In the genomic region with DNA sequence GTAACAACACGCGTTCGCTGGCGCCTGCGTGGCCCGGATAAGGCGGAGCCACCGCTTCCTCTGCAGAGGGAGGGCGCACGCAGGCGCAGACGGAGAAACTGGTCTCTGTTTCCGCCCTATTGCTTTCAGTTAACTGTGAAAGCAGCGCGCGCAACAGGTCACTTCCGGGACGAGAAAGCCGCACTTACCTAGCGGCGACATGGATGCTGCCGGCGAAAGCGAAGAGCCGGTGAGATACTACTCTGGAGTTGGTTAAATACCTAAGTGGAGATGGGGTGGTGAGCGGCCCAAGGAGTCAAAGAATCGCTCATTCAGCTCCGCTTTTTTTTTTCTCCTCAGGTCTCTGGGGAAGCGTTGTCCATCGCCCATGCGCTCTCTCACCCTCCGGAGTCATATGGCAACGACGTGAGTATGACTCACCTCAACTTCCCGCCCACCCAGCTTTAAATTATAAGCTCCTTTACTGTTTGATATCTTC, we compare ENCODE assay signal across 8 mouse cellular contexts. TPM values are rescaled to one million over a fixed set of nuclear protein-coding genes. Genes with fewer than 3 reads are reported as not detected.
DNase-seq lines count a peak whose midpoint lies in the region; ATAC-seq and TF ChIP-seq lines count a peak whose summit lies in the region.

Gene Pbdc1 (plus strand): TSS at position 142 of the 478 bp plus-strand sequence.

- ATAC-seq in CD4-positive, CD25-positive, alpha-beta regulatory T cell, adult 4 months, result peak; percentile 97
- ATAC-seq in heart, embryonic 14.5 days (ENCODE audit: insufficient number of reproducible peaks, insufficient read depth, low FRiP score, low read depth), result peak; percentile 83
- peak; percentile 97 for ATAC-seq in liver, embryonic 11.5 days (replicated peaks; ENCODE audit: low FRiP score)

- H3K36me3 ChIP-seq in heart, embryonic 14.5 days (ENCODE audit: control insufficient read depth, insufficient read depth, low read length), result peaks cover 26% of the 10 kb centered on the region
- H3K36me3 ChIP-seq in liver, embryonic 11.5 days (ENCODE audit: control insufficient read depth, insufficient read depth, low read length), result no peaks in the 10 kb centered on the region
- peaks cover 17% of the 10 kb centered on the region for H3K36me3 ChIP-seq in myocyte (ENCODE audit: control insufficient read depth, insufficient read depth)

- peak within 1 kb of the TSS; percentile 79 for H3K4me2 ChIP-seq in heart, embryonic 14.5 days (ENCODE audit: low read length)
- peak within 1 kb of the TSS; percentile 64 for H3K4me2 ChIP-seq in liver, embryonic 11.5 days
- peak within 1 kb of the TSS; percentile 81 for H3K4me2 ChIP-seq in myocyte (ENCODE audit: low read depth)

- H3K9ac ChIP-seq in heart, embryonic 14.5 days (ENCODE audit: low read length), result peak within 1 kb of the TSS; percentile 72
- peak within 1 kb of the TSS; percentile 68 for H3K9ac ChIP-seq in liver, embryonic 11.5 days (ENCODE audit: low read depth, low read length)

- 1% methylated on average over 35 of the region's 35 CpGs for WGBS in heart, embryonic 14.5 days
- WGBS in liver, embryonic 11.5 days, result 2% methylated on average over 35 of the region's 35 CpGs

- DNase-seq in c-Kit-negative CD71-positive TER-119-positive erythroid progenitor cells, embryonic 14.5 days (ENCODE audit: low read depth, low spot score), result peak; percentile 84
- peak; percentile 63 for DNase-seq in fibroblast of lung, adult 2 months (ENCODE audit: low read depth)
- DNase-seq in kidney, postnatal 10 days, result peak; percentile 93
- DNase-seq in liver, embryonic 11.5 days (ENCODE audit: low spot score), result peak; percentile 81
- peak; percentile 85 to 94 for DNase-seq in spleen, postnatal 4 days (ENCODE audit: low spot score in 2 of 2)

- H3ac ChIP-seq in myocyte (ENCODE audit: control insufficient read depth, insufficient read length), result no peak within 1 kb of the TSS

- H3K9me3 ChIP-seq in heart, embryonic 14.5 days (ENCODE audit: control insufficient read depth, low read length), result no peaks in the 10 kb centered on the region
- H3K9me3 ChIP-seq in liver, embryonic 11.5 days (ENCODE audit: control insufficient read depth, low read length), result no peaks in the 10 kb centered on the region

- peak; percentile 51 for TF ChIP-seq POLR2A in myocyte (IDR thresholded peaks at IDR 0.05; ENCODE audit: insufficient read length, low read depth)

- peaks cover 7% of the 10 kb centered on the region for H3K79me2 ChIP-seq in myocyte (ENCODE audit: control insufficient read depth, insufficient read depth)

- H3K27me3 ChIP-seq in heart, embryonic 14.5 days (ENCODE audit: control insufficient read depth, insufficient read depth, low read length), result no peaks in the 10 kb centered on the region
- H3K27me3 ChIP-seq in liver, embryonic 11.5 days (replicated peaks; ENCODE audit: control insufficient read depth, insufficient read depth, low read length), result no peaks in the 10 kb centered on the region
- no peaks in the 10 kb centered on the region for H3K27me3 ChIP-seq in myocyte (ENCODE audit: control insufficient read depth, insufficient read depth, insufficient read length)

- no peaks in the 10 kb centered on the region for H3K4me1 ChIP-seq in heart, embryonic 14.5 days (ENCODE audit: control insufficient read depth in 2 of 2, insufficient read depth in 2 of 2, low read length in 2 of 2)
- no peaks in the 10 kb centered on the region; the same call in 1 of the 2 replicates for H3K4me1 ChIP-seq in liver, embryonic 11.5 days (replicated peaks; ENCODE audit: control insufficient read depth, insufficient read depth, low read length)

- peak within 1 kb of the TSS; percentile 65 to 78; a peak in 3 of 4 replicates for H3K27ac ChIP-seq in heart, embryonic 14.5 days (replicated peaks in 1 of 2; ENCODE audit: control insufficient read depth in 1 of 2, insufficient read depth in 1 of 2, low read depth in 2 of 2, low read length in 2 of 2)
- no peak within 1 kb of the TSS; the same call in 1 of the 2 replicates for H3K27ac ChIP-seq in liver, embryonic 11.5 days (ENCODE audit: low read depth, low read length)

- H3K4me3 ChIP-seq in heart, embryonic 14.5 days (ENCODE audit: control insufficient read depth in 1 of 2, insufficient read depth in 1 of 2, low read depth in 1 of 2, low read length in 2 of 2), result peak within 1 kb of the TSS; percentile 60 to 75
- H3K4me3 ChIP-seq in liver, embryonic 11.5 days (ENCODE audit: low read depth, low read length), result peak within 1 kb of the TSS; percentile 63
- H3K4me3 ChIP-seq in myocyte, result peak within 1 kb of the TSS; percentile 72

TF ChIP-seq in myocyte, 11 proteins besides CTCF, POLR2A, EP300 and RAD21:
- TF ChIP-seq MYOD1 (IDR thresholded peaks at IDR 0.05; ENCODE audit: control insufficient read depth in 1 of 3, insufficient read length in 2 of 3, low read depth in 2 of 3), result no peak
- TF ChIP-seq TCF12 (IDR thresholded peaks at IDR 0.05; ENCODE audit: insufficient read depth, poor library complexity, severe bottlenecking), result no peak
- TF ChIP-seq TCF3 (IDR thresholded peaks at IDR 0.05; ENCODE audit: insufficient read length, low read depth), result no peak
- TF ChIP-seq MAX (IDR thresholded peaks at IDR 0.05; ENCODE audit: low read depth), result no peak
- TF ChIP-seq SRF (IDR thresholded peaks at IDR 0.05; ENCODE audit: control insufficient read depth, insufficient read length, low read depth), result no peak
- TF ChIP-seq CEBPB (IDR thresholded peaks at IDR 0.05; ENCODE audit: insufficient read depth, poor library complexity, severe bottlenecking), result no peak
- peak; percentile 59 for TF ChIP-seq E2F4 (IDR thresholded peaks at IDR 0.05; ENCODE audit: insufficient read depth)
- TF ChIP-seq USF1 (IDR thresholded peaks at IDR 0.05; ENCODE audit: low read depth), result peak; percentile 62
- peak; percentile 43 for TF ChIP-seq POLR2AphosphoS2 (IDR thresholded peaks at IDR 0.05; ENCODE audit: insufficient read length, low read depth)
- TF ChIP-seq REST (IDR thresholded peaks at IDR 0.05; ENCODE audit: insufficient read depth, insufficient read length), result no peak

RNA-seq across cellular contexts. Expression of gene Pbdc1, which starts in this region (rescaled TPM):
- polyA plus RNA-seq in CD4-positive, CD25-positive, alpha-beta regulatory T cell, adult 4 months (2017; shearing (Covaris generic)), result 10 to 100 TPM; 30.6 to 38.5 TPM
- 28.5 and 39.0 TPM in 2 replicates for polyA plus RNA-seq in heart, embryonic 14.5 days (2014; fragmentation: Nextera tagmentation; extraction: Ambion mirVana)
- polyA plus RNA-seq in liver, embryonic 11.5 days (2014; fragmentation: Nextera tagmentation; extraction: Ambion mirVana), result 71.5 and 79.2 TPM in 2 replicates
- polyA plus RNA-seq in myocyte (2012; fragmentation: generic; extraction: Trizol), result 13.3 TPM
